Mouse (Mus musculus) frontal cortex, adult 2 months (tissue): ENCODE data around the gene Col17a1. TPM values are rescaled to one million over a fixed set of nuclear protein-coding genes. Genes with fewer than 3 reads are reported as not detected.

ENCODE experiments used
- DNase-seq, 2 experiments: peaks; one replicate each; pipeline ENCODE4 v3.0.0; 2022; ENCODE audit warnings: low spot score in 1 of 2; ENCODE audit errors: extremely low spot score in 1 of 2
- polyA plus RNA-seq: library from polyadenylated mRNA; depleted of rRNA; stranded (reverse); fragments of >200 nt; gene quantifications from 2 replicates; pipeline ENCODE4 v1.2.3, GENCODE M21; 2012; rRNA removed

Col17a1 gene
- polyA plus RNA-seq, 1 experiment: 1.1 TPM

GRCm38 (mm10) chr19:47608513-47608912 lies 83.4 kb downstream of the Col17a1 start:
- DNase-seq: no peak

Other genes starting within 250 kb of the Col17a1 start
- 13.2 and 15.0 TPM in 2 replicates for gene Sh3pxd2a, start 227.7 kb downstream of the Col17a1 start, polyA plus RNA-seq
- 16.2 and 19.8 TPM in 2 replicates for gene Stn1, start 154.6 kb downstream of the Col17a1 start, polyA plus RNA-seq
- 33.8 and 39.7 TPM in 2 replicates for gene Slk, start 112.4 kb downstream of the Col17a1 start, polyA plus RNA-seq
- gene Sfr1, start 39.6 kb upstream of the Col17a1 start, polyA plus RNA-seq: 82.0 and 88.7 TPM in 2 replicates
- 46.5 and 48.4 TPM in 2 replicates for gene Gsto1, start 162.9 kb upstream of the Col17a1 start, polyA plus RNA-seq
- 1.8 and 2.0 TPM in 2 replicates for gene Gsto2, start 173.4 kb upstream of the Col17a1 start, polyA plus RNA-seq
- gene Cfap43, start 227.2 kb upstream of the Col17a1 start, polyA plus RNA-seq: 0.40 and 0.44 TPM in 2 replicates
- 0.78 and 0.86 TPM in 2 replicates for gene Itprip, start 227.2 kb upstream of the Col17a1 start, polyA plus RNA-seq
- gene Cfap58, start 245.6 kb upstream of the Col17a1 start, polyA plus RNA-seq: 0.14 and 0.29 TPM in 2 replicates